Mouse (Mus musculus) cerebellum, postnatal 14 days (tissue): ENCODE measurements around the gene Tlcd1.
"Not testable (repeated sequence)": the region's sequence is repeated elsewhere in the genome, so short reads cannot be mapped to it uniquely, and the experiment has no call there.

Experiments used
- DNase-seq, 2 experiments: peaks; one replicate each; pipeline ENCODE4 v3.0.0; 2021; ENCODE audit warnings: mixed read lengths in 2 of 2

The Tlcd1 gene

GRCm38 (mm10) chr11:78177903-78178858, 1.7 kb downstream of the Tlcd1 start:
- peak; percentile 96 to 97 for DNase-seq

GRCm38 (mm10) chr11:78178859-78179437, 2.4 kb downstream of the Tlcd1 start:
- DNase-seq = peak; percentile 80 to 87

- DNase-seq = no peak
Observed at GRCm38 (mm10) chr11:78179438-78179999, 3.0 kb downstream of the Tlcd1 start.

GRCm38 (mm10) chr11:78180081-78180761, 3.7 kb downstream of the Tlcd1 start:
- DNase-seq = no peak

GRCm38 (mm10) chr11:78181830-78182357, 5.4 kb downstream of the Tlcd1 start:
- DNase-seq = no peak

- no peak for DNase-seq
Observed at GRCm38 (mm10) chr11:78182450-78182849, 5.9 kb downstream of the Tlcd1 start.

GRCm38 (mm10) chr11:78182961-78183844, 6.7 kb downstream of the Tlcd1 start, which contains the start of gene Rpl23a:
Gene Rpl23a (minus strand): TSS chr11:78183584.
- peak; percentile 84 to 89 for DNase-seq

GRCm38 (mm10) chr11:78183884-78184514, 7.5 kb downstream of the Tlcd1 start:
- no peak for DNase-seq

- not testable (repeated sequence) for DNase-seq
Observed at GRCm38 (mm10) chr11:78184702-78185101, 8.2 kb downstream of the Tlcd1 start.

- DNase-seq = peak; percentile 66 to 75
Observed at GRCm38 (mm10) chr11:78188331-78189233, 12.1 kb downstream of the Tlcd1 start, which contains the start of gene Rab34. Gene Rab34 (plus strand): TSS chr11:78188430.

GRCm38 (mm10) chr11:78189234-78190040, 12.9 kb downstream of the Tlcd1 start:
- DNase-seq = peak; percentile 55 to 67

GRCm38 (mm10) chr11:78190041-78190440, 13.5 kb downstream of the Tlcd1 start:
- no peak for DNase-seq

GRCm38 (mm10) chr11:78193113-78193512, 16.6 kb downstream of the Tlcd1 start, which contains the start of gene Proca1:
Gene Proca1 (plus strand): TSS chr11:78193392.
- DNase-seq = no peak

- DNase-seq = peak; percentile 35 to 66
Observed at GRCm38 (mm10) chr11:78194411-78195100, 18.0 kb downstream of the Tlcd1 start.

GRCm38 (mm10) chr11:78195101-78195863, 18.8 kb downstream of the Tlcd1 start:
- no peak for DNase-seq

GRCm38 (mm10) chr11:78202372-78202771, 25.9 kb downstream of the Tlcd1 start:
- DNase-seq = no peak

GRCm38 (mm10) chr11:78204287-78204686, 27.8 kb downstream of the Tlcd1 start:
- DNase-seq = no peak
